Mouse (Mus musculus) bone marrow, adult 2 months (tissue): ENCODE data around the gene Sptbn4.

Experiments
- CTCF ChIP-seq: fragments of 200-500 bp; IDR thresholded peaks from 2 replicates; pipeline ENCODE4 v1.5.1; 2011; ENCODE audit warnings: low read length, control low read depth; ENCODE audit not compliant: control insufficient read depth, insufficient read depth
- POLR2A ChIP-seq: fragments of 200-500 bp; IDR thresholded peaks from 2 replicates; pipeline ENCODE4 v1.6.1; 2011; ENCODE audit warnings: low read depth, mild to moderate bottlenecking, control low read depth, low read length, borderline replicate concordance; ENCODE audit not compliant: control insufficient read depth

- TF ChIP-seq CTCF (peak; percentile 88), POLR2A (no peak)
These were observed 114.9 kb downstream of the Sptbn4 start for GRCm38 (mm10) chr7:27332353-27333199.
